1 mouse cellular context compared by ENCODE assay signal in the genomic region with DNA sequence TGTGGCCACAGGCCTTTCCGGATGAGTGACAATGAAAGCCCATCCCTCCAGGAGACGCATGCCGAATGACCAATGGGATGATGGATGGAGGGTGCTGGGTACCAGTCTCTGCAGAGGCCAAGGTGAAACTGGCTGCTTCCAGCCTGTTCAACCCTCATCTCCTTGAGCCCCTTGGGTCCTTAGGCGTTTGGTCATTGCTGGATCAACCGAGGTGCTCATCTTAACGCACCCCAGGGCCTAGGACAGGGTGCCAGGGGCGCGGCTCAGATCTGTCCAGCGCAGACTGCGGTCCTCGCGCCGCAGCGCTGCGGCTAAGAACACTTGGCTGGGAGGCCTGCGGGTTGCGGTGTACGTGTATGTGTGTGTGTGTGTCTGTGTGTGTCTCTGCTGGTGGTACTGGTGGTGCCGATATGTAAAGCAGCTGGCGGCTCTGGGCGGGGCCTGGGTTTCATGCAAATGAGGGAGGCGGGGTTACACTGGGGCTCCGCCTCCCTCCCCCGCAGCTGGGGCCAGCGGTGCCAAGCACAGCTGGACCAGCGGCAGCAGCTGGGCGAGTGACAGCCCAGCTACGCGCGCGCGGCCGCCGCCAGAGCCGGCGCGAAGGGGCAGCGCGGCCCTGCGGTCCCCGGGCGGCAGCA.
TF ChIP-seq lines count a peak whose summit lies in the region.

A gene (plus strand): TSS at position 147 of the 638 bp plus-strand sequence.

TF ChIP-seq in CH12.LX, 34 proteins besides CTCF, POLR2A, EP300 and RAD21 (continued from another document):
- TF ChIP-seq IRF4 (IDR thresholded peaks at IDR 0.05; ENCODE audit: low read depth, low read length) (peak; percentile 57; the same call in 1 of the 2 replicates), BHLHE40 (IDR thresholded peaks at IDR 0.05; ENCODE audit: low read depth, low read length) (peak; percentile 25; the same call in 1 of the 2 replicates), MYC (IDR thresholded peaks at IDR 0.05; ENCODE audit: low read depth, low read length) (no peak)
